Mouse (Mus musculus) hindbrain, embryonic 14.5 days (tissue): ENCODE measurements around the gene Bcs1l. TPM values are rescaled to one million over a fixed set of nuclear protein-coding genes. Genes with fewer than 3 reads are reported as not detected.

Source experiments
- microRNA-seq: library from miRNA; unstranded; fragments of <30 nt; microRNA quantifications from one replicate; pipeline ENCODE4, GENCODE M21; 2016
- polyA plus RNA-seq: library from polyadenylated mRNA; unstranded; fragments of >200 nt; fragmentation: Nextera tagmentation; extraction: Ambion mirVana; gene quantifications from 2 replicates; pipeline ENCODE4 v1.2.1, GENCODE M21; 2014

Gene Bcs1l
- polyA plus RNA-seq, 1 experiment from 2014 or later: 23.1 TPM

Small RNAs within 50 kb of the gene (microRNA-seq; reads per million reads assigned to microRNA genes)
- gene Gm25035: not detected

Other genes starting within 250 kb of the Bcs1l start
- gene Catip, start 226.2 kb upstream of the Bcs1l start, polyA plus RNA-seq: 1.2 and 1.7 TPM in 2 replicates
- 2.7 and 2.9 TPM in 2 replicates for gene Slc11a1, start 213.1 kb upstream of the Bcs1l start, polyA plus RNA-seq
- gene Ctdsp1, start 196.8 kb upstream of the Bcs1l start, polyA plus RNA-seq: 20.3 and 20.8 TPM in 2 replicates
- 0.16 and 0.34 TPM in 2 replicates for gene Vil1, start 178.9 kb upstream of the Bcs1l start, polyA plus RNA-seq
- gene Cnot9, start 82.2 kb upstream of the Bcs1l start, polyA plus RNA-seq: 48.3 and 51.4 TPM in 2 replicates
- 4.9 and 5.6 TPM in 2 replicates for gene Plcd4, start 45.4 kb upstream of the Bcs1l start, polyA plus RNA-seq
- gene Usp37, start 44.0 kb upstream of the Bcs1l start, polyA plus RNA-seq: 26.5 and 26.8 TPM in 2 replicates
- gene Zfp142, start within 50 bp of the Bcs1l start, polyA plus RNA-seq: 8.4 and 10.2 TPM in 2 replicates
- gene Rnf25, start 13.1 kb downstream of the Bcs1l start, polyA plus RNA-seq: 10.4 and 11.7 TPM in 2 replicates
- gene Stk36, start 13.2 kb downstream of the Bcs1l start, polyA plus RNA-seq: 18.3 and 18.8 TPM in 2 replicates
- 12.1 and 14.7 TPM in 2 replicates for gene Ttll4, start 73.5 kb downstream of the Bcs1l start, polyA plus RNA-seq
- 1.9 and 3.2 TPM in 2 replicates for gene Cyp27a1, start 125.3 kb downstream of the Bcs1l start, polyA plus RNA-seq
- gene Prkag3, start 160.9 kb downstream of the Bcs1l start, polyA plus RNA-seq: not detected in 2 replicates
- 4.4 TPM in 2 replicates for gene Wnt6, start 183.6 kb downstream of the Bcs1l start, polyA plus RNA-seq
- gene Wnt10a, start 203.2 kb downstream of the Bcs1l start, polyA plus RNA-seq: 0.13 and 0.21 TPM in 2 replicates